Mouse (Mus musculus) kidney, adult 2 months (tissue): ENCODE measurements around the gene Ocln.

Experiments
- CTCF ChIP-seq: fragments of 200-500 bp; conservative IDR thresholded peaks from 2 replicates; pipeline ENCODE4 v1.5.1; 2011; ENCODE audit warnings: low read depth, mild to moderate bottlenecking, control low read depth, low read length, moderate library complexity, mixed read lengths; ENCODE audit not compliant: insufficient read depth, insufficient read length
- POLR2A ChIP-seq: fragments of 200-500 bp; IDR thresholded peaks from one replicate; pipeline ENCODE4 v1.6.1; 2011; ENCODE audit warnings: low read depth, low read length, control low read depth

DNA sequence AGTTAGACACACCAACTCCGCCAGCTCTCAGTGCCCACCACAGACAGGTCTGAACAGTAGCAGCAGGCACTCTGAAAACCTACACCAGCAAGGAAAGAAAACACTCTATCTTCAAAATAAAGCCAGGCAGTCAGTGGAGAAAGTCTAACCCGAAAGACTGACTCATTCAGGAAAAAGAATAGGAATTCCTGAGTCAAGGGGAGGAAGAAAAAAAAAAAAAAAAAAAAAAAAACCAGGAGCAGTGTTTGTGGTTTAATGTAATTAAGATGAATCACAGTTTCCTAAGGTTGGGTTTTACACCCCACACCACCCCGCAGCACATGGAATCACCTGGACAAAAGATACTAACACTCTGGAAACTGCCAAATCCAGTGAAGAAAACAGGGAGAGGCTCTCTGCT, 16.4 kb downstream of the Ocln start:
- TF ChIP-seq CTCF (no peak), POLR2A (no peak)
